Mouse (Mus musculus): ENCODE data around the gene Fars2. TPM values are rescaled to one million over a fixed set of nuclear protein-coding genes. Genes with fewer than 3 reads are reported as not detected.

Gene Fars2
- total RNA-seq (2021) = 10 to 100 TPM; 34.6 to 35.7 TPM

DNA sequence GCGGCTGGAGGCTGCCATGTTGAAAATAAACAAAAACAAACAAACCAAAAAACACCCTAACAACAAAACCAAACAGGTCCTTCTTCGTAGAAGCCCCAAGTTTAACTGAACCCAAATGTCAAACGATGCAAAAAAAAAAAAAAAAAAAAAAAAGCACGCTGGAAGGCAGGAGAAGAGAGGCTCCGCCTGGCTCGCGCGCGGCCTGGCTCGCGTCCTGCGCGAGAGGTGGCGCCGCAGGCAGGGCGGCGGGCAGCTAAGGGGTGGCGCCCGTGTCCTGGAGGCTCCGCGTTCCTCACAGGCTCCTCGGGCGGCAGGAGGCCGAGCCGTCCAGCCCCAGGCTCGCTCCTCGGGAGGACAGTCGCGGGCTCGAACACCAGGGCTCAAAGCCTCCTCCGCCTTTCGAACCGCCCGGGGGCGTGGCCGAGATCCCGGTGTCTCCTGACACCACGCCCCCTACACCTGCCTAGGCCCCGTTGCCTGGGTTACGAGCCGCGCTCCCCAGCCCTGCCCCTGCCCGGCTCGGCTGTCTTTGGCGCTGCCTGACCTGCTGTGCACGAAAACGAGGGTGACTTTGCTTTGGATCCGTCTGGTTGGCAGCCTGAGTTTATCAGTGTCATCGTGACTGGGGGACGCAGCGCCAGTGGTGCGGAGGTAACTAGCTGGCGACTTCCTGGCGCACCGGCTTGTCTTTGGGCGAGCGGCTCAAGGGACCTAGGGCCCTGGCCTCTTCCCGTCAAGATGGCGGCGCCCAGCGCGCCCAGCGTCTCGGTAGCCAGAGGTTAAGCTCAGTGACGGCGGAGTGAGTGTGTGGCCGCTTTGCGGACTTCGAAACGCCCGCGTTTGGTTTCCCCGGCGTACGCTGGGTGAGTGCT is at the start of gene Fars2, which contains the start of gene Lyrm4:
Gene Fars2, plus strand, starts transcription at position 270 of the 872 bp plus-strand sequence.
Gene Lyrm4, minus strand, starts transcription at position 384 of the 872 bp plus-strand sequence.
- DNase-seq (ENCODE audit: low spot score in 2 of 2) = peak; percentile 98
- intact Hi-C loops (cut with DNase I) = loop anchor here (5.0 kb wide), 2 partner anchors 100 to 615 kb away; no protein-coding TSS in a partner anchor

DNA sequence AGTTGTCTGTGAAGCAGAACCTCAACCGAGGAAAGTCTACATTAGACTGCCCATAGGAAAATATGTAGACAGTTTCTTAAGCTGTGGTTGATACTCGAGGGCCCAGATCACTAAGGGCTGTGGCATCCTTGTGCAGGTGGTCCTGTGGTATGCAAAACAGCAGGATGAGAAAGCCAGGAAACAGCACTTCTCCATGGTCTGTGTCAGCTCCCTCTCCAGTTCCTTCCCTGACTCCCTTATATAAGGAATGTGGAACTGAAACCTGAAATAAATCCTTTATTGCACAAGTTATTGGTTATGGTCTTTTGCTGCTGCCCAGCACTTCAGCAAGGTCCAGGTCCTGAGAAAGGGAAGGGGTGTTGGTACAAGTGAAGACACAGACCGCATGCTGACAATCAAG is 42.7 kb upstream of the Fars2 start:
- intact Hi-C loops (cut with DNase I) = no loop called here
- no peak for DNase-seq (ENCODE audit: low spot score in 2 of 2)

DNA sequence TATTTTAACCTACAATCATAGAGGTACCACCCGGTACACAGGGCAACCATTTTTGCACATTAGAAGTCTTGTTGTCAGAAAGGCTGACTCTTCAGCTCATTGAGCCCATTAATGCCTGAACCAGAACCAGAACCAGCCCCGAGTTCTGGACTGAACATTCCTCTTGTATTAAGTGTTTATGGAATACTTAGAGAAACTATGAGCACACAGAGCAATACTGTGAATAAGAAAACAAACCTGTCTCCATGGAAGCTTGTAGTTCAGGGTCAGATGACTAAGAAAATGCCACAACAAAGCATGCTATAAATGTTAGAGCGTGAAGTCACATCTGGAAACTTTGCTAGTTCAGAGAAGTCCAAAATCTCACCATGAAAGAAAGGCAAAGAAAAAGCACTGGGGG is 35.6 kb upstream of the Fars2 start:
- no peak for DNase-seq (ENCODE audit: low spot score in 2 of 2)
- intact Hi-C loops (cut with DNase I) = no loop called here

DNA sequence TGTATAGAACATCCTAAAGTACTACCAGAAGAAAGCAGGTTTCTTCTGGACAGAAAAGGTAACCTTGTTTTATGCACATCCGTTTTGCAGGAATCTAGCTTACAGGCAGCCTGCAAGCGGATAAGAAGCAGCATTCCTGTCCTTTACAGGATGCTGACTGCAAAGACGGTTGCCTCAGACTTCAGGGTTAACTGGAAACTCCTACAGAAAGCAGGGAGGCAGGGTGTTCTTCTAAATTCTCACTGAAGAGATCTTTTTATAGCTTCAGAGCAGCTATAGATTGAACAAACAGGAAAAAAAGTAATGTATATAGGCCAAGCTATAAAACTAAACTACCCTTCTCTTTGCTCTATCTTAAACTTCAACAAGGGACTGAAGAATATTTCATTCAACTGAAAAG is 32.5 kb upstream of the Fars2 start:
- DNase-seq (ENCODE audit: low spot score in 2 of 2) = no peak
- intact Hi-C loops (cut with DNase I) = no loop called here

DNA sequence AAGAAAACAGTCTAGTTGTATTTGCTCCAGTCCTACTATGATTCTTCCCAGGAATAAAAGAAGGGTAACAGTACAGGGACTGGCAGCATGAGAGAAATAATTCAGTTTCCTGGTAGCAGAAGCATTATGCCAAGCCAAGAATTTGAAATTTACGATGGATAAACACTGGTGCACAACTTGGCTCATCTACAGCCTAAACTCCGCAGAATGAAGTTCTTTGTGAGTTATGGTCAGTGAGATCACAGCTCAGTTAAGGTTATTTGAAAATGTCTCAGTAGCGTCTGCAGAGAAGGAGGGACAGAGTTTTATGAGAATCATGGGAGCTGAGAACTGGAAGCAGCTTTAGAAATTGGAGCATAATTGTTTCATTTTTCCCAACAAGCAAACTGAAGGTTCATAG is 31.2 kb upstream of the Fars2 start:
- no peak for DNase-seq (ENCODE audit: low spot score in 2 of 2)
- intact Hi-C loops (cut with DNase I) = no loop called here

DNA sequence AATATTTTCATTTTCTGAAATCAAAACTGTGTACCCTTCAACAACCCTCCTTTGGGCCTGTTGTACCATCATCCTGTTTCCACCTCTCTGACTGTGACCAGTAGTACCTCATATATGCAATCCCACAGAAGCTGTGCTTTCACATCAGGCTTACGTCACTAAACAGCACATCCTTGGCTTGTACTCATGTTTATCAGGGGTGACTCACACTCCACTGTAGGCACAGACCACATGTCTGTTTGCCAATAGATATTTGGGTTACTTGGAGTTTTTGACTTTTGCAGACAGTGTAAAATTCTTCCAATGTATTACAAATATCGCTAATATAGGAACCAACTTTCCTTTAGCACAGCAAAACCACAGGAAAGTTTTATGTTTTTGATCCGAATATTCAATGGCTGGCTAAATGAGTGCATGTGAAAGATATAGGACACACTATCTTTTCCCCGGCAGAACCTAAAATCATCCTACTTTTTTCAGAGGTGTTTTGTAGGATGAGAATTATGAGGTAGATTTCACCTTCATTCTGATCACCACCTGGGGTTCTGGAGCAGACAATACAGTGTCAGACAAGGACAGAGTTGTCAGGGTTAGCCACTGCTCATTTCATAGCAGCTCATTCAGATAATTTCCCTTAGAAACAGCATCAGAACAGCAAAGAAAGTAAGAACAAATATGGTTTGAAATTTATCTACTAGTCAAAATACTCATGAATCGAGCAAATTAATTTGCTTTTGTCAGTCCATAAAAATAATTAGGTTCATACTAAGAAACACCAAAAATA is 30.4 kb upstream of the Fars2 start:
- intact Hi-C loops (cut with DNase I) = no loop called here
- no peak for DNase-seq (ENCODE audit: low spot score in 2 of 2)

DNA sequence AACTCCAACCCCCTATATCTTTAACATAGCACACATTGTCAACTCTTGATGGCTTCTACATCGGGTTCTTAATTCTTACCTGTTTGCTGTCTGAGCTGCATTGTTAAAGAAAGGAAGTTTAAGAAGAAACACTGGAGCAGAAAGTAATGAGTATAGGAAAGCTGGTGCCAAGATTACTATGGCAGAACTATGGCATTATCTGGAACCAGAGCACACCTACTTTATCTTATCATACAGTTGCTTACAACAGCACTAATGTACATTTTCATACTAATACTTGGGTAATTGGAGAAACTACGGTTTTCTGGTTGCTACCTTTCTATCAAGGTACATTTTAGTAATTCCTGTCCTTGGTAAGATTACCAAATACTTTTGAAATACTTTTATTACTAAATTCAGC is 29.8 kb upstream of the Fars2 start:
- intact Hi-C loops (cut with DNase I) = no loop called here
- no peak for DNase-seq (ENCODE audit: low spot score in 2 of 2)

DNA sequence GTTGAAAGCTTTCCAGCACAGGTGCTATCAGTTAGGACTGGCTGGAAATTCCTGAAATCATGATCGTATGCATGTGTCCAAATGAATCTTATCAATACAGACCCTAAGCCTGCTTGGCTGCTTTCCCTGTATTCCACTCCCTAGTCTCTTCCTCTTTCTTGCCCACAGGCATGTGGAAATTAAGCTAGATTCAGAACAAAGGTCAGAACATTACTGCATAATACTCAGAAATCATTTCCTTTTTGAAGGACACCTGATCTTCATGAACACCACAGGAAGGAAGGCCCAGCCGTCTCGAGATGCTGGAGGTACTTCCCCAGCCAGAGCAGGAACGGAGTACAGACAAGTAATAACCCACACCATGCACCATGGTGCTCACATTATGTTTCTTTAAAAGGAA is 29.0 kb upstream of the Fars2 start:
- no peak for DNase-seq (ENCODE audit: low spot score in 2 of 2)
- intact Hi-C loops (cut with DNase I) = no loop called here

DNA sequence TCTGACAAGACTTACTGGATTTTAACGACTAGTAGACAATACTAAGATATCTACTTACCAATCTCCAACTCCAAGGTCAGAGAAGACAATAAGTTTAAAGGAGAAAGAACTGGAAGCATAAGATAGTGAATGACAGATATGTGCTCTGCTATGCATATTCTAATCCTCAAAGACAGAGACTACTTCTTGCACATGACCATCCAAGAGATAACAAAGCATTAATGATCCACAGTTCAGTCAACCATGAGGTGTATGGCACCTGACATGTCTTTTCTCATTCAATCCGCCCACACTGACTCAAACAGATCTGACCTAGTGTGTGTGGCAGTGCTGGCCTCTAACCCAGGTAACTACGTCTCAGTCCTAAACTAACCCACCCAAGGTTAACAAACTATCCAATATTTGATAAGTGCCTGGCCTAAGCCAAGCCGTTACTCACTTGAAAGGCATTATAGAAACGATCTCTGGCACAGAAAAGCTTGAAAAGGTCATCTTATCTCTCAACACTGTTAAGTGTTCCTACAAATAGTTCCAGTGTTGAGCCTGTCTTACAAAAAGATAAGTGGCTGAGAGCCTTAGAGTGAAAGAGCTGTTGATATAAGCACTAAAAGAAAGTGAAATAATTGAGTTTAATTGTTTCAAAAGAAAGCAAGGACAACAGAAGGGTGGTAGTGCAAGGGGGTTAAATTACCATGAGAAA is 20.4 kb upstream of the Fars2 start:
- DNase-seq (ENCODE audit: low spot score in 2 of 2) = no peak
- intact Hi-C loops (cut with DNase I) = no loop called here

DNA sequence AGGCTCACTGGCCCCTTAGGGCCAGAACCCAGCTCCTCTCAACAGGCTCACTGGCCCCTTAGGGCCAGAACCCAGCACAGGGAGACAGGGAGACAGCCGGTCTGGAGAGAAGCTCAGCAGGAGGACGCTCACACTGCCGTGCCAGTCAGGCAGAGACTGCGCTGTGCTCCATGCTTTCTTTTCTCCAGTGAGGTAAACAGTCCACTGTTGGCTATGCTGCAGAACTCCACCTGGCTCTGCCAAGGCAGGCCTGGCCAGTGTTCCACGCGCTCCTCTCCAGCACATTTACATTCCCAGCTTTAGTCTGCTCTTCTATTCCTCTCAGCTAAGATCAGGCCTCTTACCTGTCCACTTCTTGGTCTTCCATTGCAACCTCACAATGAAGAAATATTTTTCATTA is 11.6 kb upstream of the Fars2 start:
- no peak for DNase-seq (ENCODE audit: low spot score in 2 of 2)
- intact Hi-C loops (cut with DNase I) = no loop called here

DNA sequence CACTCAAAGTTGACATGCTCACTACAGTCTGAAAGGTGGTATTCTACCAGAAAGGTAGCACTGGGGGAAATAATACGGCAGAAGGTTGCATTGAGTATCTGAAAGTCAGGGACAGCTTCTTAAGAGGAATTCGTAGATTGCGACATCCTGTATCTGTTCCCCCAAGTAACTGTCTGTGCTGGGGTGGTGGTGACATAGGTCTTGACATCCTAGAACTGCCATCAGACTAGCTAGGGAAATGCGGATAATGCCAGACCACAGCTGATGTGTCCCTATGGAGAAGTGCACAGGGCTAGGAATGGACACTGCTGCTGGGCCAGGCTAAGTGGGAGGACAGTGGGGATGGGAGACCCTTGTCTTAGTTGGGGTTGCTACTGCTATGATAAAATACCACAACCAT is 8.7 kb upstream of the Fars2 start:
- intact Hi-C loops (cut with DNase I) = no loop called here
- no peak for DNase-seq (ENCODE audit: low spot score in 2 of 2)

DNA sequence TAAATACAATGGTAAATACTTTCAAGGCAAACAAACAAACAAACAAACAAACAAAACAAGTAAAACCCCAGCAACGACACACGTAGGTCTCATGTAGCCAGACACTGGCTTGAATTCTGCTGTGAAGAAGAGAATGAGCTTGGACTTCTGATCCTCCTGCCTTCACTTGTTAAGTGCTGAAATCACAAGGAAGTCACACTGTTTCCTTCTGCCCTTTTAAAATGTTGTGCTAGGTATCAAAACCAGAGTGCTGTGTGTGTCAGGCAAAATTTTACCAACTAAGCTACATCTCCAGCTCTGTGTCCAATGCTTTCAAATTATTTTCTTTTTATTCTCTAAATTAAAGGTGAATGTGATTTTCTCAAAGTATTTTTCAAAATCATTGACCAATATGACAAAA is 5.9 kb upstream of the Fars2 start:
- intact Hi-C loops (cut with DNase I) = no loop called here
- DNase-seq (ENCODE audit: low spot score in 2 of 2) = no peak

DNA sequence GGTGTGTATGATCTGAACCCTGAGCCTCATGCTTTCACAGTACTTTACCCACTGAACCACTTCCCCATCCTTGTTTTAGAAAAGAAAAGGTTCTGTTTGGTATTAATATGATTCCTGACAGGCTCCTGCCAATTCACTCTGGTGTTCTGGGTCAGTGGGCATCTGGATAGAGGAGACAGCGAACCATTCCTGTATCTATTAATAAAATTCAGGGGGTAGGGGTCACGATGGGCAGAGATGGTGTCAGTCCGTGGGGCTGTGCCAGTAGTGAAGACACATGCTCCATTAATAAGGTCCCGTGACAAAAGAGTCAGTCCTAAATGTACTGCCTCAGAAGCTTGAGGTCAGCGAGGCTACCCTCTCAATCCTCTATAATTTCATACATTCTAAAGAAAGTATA is 4.0 kb upstream of the Fars2 start:
- intact Hi-C loops (cut with DNase I) = no loop called here
- no peak for DNase-seq (ENCODE audit: low spot score in 2 of 2)

DNA sequence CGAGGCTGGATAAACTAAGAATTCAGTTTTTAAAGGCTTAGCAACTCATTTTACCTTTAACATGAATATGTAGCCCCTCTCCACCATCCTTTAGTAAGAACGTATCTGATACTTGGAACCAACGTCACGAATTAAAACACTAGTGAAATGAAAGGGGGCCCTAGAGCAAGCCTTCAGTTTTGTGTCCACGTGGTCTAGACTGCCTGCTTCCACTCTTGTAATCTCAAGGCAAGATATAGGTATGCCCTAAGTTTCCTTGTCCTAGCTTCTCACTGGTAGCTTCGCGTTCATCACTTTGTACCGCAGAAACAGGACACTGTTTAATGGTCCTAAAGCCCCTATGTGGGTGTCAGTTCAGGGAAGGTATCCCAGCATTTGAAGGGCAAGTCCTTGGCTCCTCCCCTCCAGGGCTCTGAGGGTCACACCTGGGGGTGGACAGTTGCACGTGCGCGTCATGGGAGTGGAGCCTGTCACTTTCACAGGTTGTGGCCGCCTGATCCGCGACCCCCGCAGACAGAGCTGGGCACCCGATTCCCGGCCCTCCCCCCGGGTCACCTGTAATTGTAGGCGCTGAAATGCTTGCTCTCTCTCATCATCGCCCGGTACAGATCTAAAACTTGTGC is 581 bp upstream of the Fars2 start:
- peak; percentile 39 to 43 for DNase-seq (ENCODE audit: low spot score in 2 of 2)
- intact Hi-C loops (cut with DNase I) = loop anchor here (5.0 kb wide), 2 partner anchors 99 to 616 kb away; no protein-coding TSS in a partner anchor

DNA sequence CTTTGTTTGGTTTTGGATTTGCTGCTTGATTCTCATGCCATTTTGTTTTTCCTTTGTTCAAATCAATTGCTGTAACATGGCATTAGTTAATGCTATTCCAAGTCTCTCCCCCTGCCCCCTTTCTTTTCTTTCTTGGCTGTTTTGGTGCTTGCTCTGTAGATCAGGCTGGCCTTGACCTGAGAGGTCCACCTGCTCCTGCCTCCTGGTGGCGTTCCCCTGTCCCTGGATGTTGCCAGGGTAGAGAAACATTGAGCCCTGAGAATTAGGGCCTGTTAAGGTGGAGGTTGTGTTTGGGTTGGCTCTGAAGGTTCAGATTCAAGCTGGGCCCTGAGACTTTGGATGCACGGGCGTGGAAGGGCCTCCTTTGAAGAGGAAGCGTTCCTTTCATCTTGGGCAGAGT is 2.5 kb downstream of the Fars2 start:
- no peak for DNase-seq (ENCODE audit: low spot score in 2 of 2)
- intact Hi-C loops (cut with DNase I) = loop anchor here (5.0 kb wide), 2 partner anchors 102 to 613 kb away; no protein-coding TSS in a partner anchor

DNA sequence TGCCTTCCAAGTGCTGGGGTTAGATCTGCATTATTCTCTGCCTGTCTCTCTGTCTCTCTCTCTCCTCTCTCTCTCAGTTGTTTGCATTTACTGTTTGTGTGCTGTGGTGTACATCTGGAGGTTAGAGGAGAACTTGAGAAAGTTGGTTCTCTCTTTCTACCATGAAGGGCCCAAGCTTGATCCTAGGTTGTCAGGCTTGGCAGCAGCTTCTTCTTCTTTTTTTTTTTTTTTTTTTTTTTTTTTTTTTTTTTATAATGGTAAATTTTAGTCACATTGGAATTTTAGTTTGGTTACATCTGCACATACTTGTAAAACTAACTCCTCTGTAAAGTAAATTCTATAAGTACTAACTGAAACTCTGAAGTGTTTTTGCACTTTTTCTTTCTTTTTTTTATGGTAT is 3.4 kb downstream of the Fars2 start:
- no peak for DNase-seq (ENCODE audit: low spot score in 2 of 2)
- intact Hi-C loops (cut with DNase I) = no loop called here

DNA sequence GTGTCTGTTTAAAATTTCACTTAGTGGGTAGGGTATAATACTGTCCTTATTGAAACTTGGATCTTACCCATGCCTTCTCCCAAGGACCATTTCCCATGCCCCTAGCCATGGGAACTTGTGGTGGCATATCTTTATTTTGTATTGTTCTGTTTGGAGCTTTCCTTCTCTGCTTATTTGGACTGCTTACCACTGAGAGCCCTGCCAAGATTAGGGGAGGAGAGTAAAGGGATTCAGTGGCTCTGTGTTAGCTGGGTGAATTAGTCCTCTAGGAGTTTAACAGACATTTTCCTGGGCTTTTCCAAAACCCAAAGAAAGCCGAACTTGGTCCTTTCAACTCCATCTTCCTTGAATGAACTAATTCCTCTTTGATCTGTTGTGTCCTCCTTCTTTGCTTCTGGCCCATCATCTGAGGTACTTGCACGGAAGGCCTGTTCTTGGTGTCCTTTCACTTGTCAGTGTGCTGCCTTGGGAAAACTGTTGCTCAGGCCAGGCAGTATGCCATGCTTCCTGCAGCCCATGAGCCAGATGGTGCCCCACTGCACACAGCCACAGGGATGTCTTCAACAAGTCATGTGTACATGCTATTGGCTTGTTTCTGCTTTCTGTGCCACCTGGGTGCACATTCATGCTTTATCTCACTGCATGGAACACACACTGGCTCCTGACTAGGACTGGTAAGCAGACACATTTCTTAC is 12.3 kb downstream of the Fars2 start:
- intact Hi-C loops (cut with DNase I) = no loop called here
- DNase-seq (ENCODE audit: low spot score in 2 of 2) = no peak

DNA sequence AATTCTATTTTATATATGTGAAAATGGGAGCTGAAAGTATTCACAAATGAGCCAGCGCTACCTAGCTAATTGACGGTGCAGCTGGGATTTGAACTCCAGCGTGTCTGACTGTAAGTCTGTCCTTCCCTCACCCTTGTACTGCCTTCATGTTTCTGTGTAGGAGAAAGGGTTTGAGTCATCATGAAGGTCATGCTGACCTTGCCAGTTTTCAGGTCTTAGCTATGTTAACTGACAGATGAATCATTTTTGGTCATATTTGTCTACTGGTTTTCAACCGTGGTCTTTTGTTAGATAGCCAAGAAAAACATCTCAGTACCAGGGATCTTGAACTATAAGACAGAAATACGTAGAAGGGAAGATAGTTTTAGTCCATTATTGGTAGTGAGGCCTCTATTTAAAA is 14.2 kb downstream of the Fars2 start:
- intact Hi-C loops (cut with DNase I) = no loop called here

DNA sequence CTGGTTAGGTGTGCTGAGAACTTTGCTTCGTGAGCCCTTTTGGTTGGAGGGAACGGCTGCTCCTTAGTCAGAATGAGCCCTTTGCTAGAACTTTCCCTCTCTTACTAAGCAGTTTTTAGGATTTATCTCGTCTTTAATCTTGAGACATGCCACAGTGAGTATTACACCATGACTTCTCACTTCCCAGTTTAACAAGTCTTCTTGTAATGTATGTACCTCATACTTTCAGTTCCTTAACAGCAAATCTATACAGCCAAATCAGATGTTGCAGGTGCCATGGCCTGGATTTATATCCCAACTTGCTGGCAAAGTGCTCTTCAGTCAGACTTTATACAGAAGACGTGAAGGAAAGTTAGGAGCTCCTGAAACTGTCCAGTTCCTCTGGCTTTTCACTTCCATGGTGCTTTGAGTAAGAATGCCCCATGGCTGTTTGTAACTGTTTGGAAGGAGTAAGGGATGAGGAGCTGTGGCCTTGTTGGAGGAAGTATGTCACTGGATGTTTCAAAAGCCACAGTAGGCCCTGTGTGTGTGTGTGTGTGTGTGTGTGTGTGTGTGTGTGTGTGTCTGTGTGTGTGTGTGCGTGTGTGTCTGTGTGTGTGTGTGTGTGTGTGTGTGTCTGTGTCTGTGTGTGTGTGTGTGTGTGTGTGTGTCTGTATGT is 14.9 kb downstream of the Fars2 start:
- intact Hi-C loops (cut with DNase I) = no loop called here
- DNase-seq (ENCODE audit: low spot score in 2 of 2) = no peak

More for the DNA sequence above, 14.2 kb downstream of the Fars2 start:
- no peak for DNase-seq (ENCODE audit: low spot score in 2 of 2)
